ENCODE assay signal across 9 mouse cellular contexts in genomic region chr2:180228592-180228991, GRCm38 (mm10). TPM values are rescaled to one million over a fixed set of nuclear protein-coding genes. Genes with fewer than 3 reads are reported as not detected.
DNase-seq lines count a peak whose midpoint lies in the region; ATAC-seq and TF ChIP-seq lines count a peak whose summit lies in the region.
"Had no signal": no experiment of that assay in that cellular context is flagged by ENCODE, and none has a peak within 500 bp of the region (broad histone marks: within the 10 kb centered on the region; RNA-seq: fewer than 3 reads in every experiment).

No protein-coding gene starts in this region.

- DNase-seq in 3134 (ENCODE audit: extremely low read depth, insufficient read length, low spot score): peak; percentile 83
- DNase-seq in adrenal gland, adult 2 months: peak; percentile 93
- peak; percentile 50 for DNase-seq in heart, postnatal 0 days (ENCODE audit: low spot score)
- DNase-seq in layer of hippocampus, postnatal 36 days: no peak
- DNase-seq in left cerebral cortex, adult 2 months (ENCODE audit: extremely low spot score in 1 of 2, low spot score in 2 of 2): no peak
- DNase-seq in ovary, adult 18-20 months (ENCODE audit: low spot score): no peak

- WGBS in heart, postnatal 0 days: 21% methylated on average over 7 of the region's 7 CpGs
- WGBS in limb, embryonic 15.5 days: 34% methylated on average over 7 of the region's 7 CpGs

- H3K9me3 ChIP-seq in heart, postnatal 0 days (replicated peaks; ENCODE audit: control insufficient read depth, low read length): no peaks in the 10 kb centered on the region
- no peaks in the 10 kb centered on the region for H3K9me3 ChIP-seq in limb, embryonic 15.5 days
- H3K9me3 ChIP-seq: neural tube, embryonic 13.5 days had no signal

- H3K9ac ChIP-seq in heart, postnatal 0 days (replicated peaks; ENCODE audit: low read depth, low read length): no peak overlapping the region
- no peak overlapping the region for H3K9ac ChIP-seq in limb, embryonic 15.5 days
- H3K9ac ChIP-seq: neural tube, embryonic 13.5 days had no signal

- ATAC-seq in heart, postnatal 0 days (ENCODE audit: insufficient read depth, low read depth): no peak
- ATAC-seq in limb, embryonic 15.5 days (ENCODE audit: insufficient number of reproducible peaks, low FRiP score, low TSS enrichment, low read depth): no peak
- ATAC-seq in cerebellum, adult (ENCODE audit: insufficient number of reproducible peaks, low FRiP score, low TSS enrichment): no peak

- peaks cover 14% of the 10 kb centered on the region; the same call in 1 of the 2 replicates for H3K27me3 ChIP-seq in heart, postnatal 0 days (ENCODE audit: control insufficient read depth, insufficient read depth, low read length)
- peaks cover 23% of the 10 kb centered on the region for H3K27me3 ChIP-seq in limb, embryonic 15.5 days

- H3K27ac ChIP-seq in heart, postnatal 0 days (ENCODE audit: low read depth): peak overlapping the region; percentile 24
- peak overlapping the region; percentile 59; the same call in 1 of the 2 replicates for H3K27ac ChIP-seq in limb, embryonic 15.5 days
- H3K27ac ChIP-seq in left cerebral cortex, adult 2 months: no peak overlapping the region
- H3K27ac ChIP-seq: neural tube, embryonic 13.5 days had no signal

- H3K36me3 ChIP-seq in heart, postnatal 0 days (replicated peaks; ENCODE audit: control insufficient read depth, insufficient read depth, low read length): no peaks in the 10 kb centered on the region
- no peaks in the 10 kb centered on the region for H3K36me3 ChIP-seq in limb, embryonic 15.5 days
- H3K36me3 ChIP-seq: neural tube, embryonic 13.5 days had no signal

- H3K4me1 ChIP-seq in heart, postnatal 0 days (ENCODE audit: control insufficient read depth, insufficient read depth): peaks cover 46% of the 10 kb centered on the region
- peaks cover 46% of the 10 kb centered on the region for H3K4me1 ChIP-seq in limb, embryonic 15.5 days

- 0 out of 2 replicates have a peak, but pooled peaks have one; percentile 10 for TF ChIP-seq CTCF in heart, postnatal 0 days (IDR thresholded peaks at IDR 0.05; ENCODE audit: low read depth)
- TF ChIP-seq CTCF in left cerebral cortex, adult 2 months (IDR thresholded peaks at IDR 0.05): no peak

- no peak overlapping the region for H3K4me3 ChIP-seq in heart, postnatal 0 days (ENCODE audit: low read depth, low read length)
- H3K4me3 ChIP-seq in limb, embryonic 15.5 days: no peak overlapping the region
- H3K4me3 ChIP-seq in left cerebral cortex, adult 2 months: no peak overlapping the region
- H3K4me3 ChIP-seq: neural tube, embryonic 13.5 days had no signal

- no peak for TF ChIP-seq EP300 in heart, postnatal 0 days (IDR thresholded peaks at IDR 0.05; ENCODE audit: low read depth)

- intact Hi-C loops in left cerebral cortex, adult 2 months (cut with DNase I): no loop called here

- no peak overlapping the region for H3K4me2 ChIP-seq in heart, postnatal 0 days (ENCODE audit: low read depth, low read length)
- H3K4me2 ChIP-seq in limb, embryonic 15.5 days: 0 out of 2 replicates have a peak overlapping the region, but pooled peaks have one; percentile 17

RNA-seq across cellular contexts. Expression of gene Lama5, which starts 2.9 kb away (rescaled TPM):
- 10 to 100 TPM; 30.7 to 35.0 TPM for total RNA-seq in adrenal gland, adult 2 months (2021)
- polyA plus RNA-seq in adrenal gland, adult 2 months (2012; rRNA removed): 41.7 and 48.7 TPM in 2 replicates
- total RNA-seq in heart, postnatal 0 days (2014; rRNA removed; ENCODE audit: low replicate concordance): 69.6 and 95.7 TPM in 2 replicates
- polyA plus RNA-seq in heart, postnatal 0 days (2015; fragmentation: Nextera tagmentation; extraction: Ambion mirVana): 16.6 and 16.9 TPM in 2 replicates
- 24.5 and 25.9 TPM in 2 replicates for polyA plus RNA-seq in limb, embryonic 15.5 days (2015; fragmentation: Nextera tagmentation; extraction: Ambion mirVana)
- total RNA-seq in layer of hippocampus, postnatal 36 days (2021): 10 to 100 TPM in 1 of 2 experiments, 1 to 10 TPM in 1; 6.5 to 11.0 TPM
- 10 to 100 TPM in 1 of 2 experiments, 1 to 10 TPM in 1; 9.5 to 11.2 TPM for total RNA-seq in left cerebral cortex, adult 2 months (2021)

RNA-seq across cellular contexts. Expression of gene Rps21, which starts 28.6 kb away (rescaled TPM):
- 100 to 1,000 TPM; 380 to 873 TPM for total RNA-seq in adrenal gland, adult 2 months (2021)
- polyA plus RNA-seq in adrenal gland, adult 2 months (2012; rRNA removed): 1,054 and 1,398 TPM in 2 replicates
- 706 and 957 TPM in 2 replicates for total RNA-seq in heart, postnatal 0 days (2014; rRNA removed; ENCODE audit: low replicate concordance)
- 356 and 378 TPM in 2 replicates for polyA plus RNA-seq in heart, postnatal 0 days (2015; fragmentation: Nextera tagmentation; extraction: Ambion mirVana)
- 429 and 600 TPM in 2 replicates for polyA plus RNA-seq in limb, embryonic 15.5 days (2015; fragmentation: Nextera tagmentation; extraction: Ambion mirVana)
- 100 to 1,000 TPM; 665 to 743 TPM for total RNA-seq in layer of hippocampus, postnatal 36 days (2021)
- total RNA-seq in left cerebral cortex, adult 2 months (2021): 100 to 1,000 TPM; 682 to 702 TPM

RNA-seq across cellular contexts. Expression of gene Cables2, which starts 44.7 kb away (rescaled TPM):
- 10 to 100 TPM; 13.1 to 14.7 TPM for total RNA-seq in adrenal gland, adult 2 months (2021)
- polyA plus RNA-seq in adrenal gland, adult 2 months (2012; rRNA removed): 19.4 and 28.8 TPM in 2 replicates
- total RNA-seq in heart, postnatal 0 days (2014; rRNA removed; ENCODE audit: low replicate concordance): 14.6 and 15.3 TPM in 2 replicates
- polyA plus RNA-seq in heart, postnatal 0 days (2015; fragmentation: Nextera tagmentation; extraction: Ambion mirVana): 6.2 and 6.5 TPM in 2 replicates
- polyA plus RNA-seq in limb, embryonic 15.5 days (2015; fragmentation: Nextera tagmentation; extraction: Ambion mirVana): 9.3 and 12.5 TPM in 2 replicates
- total RNA-seq in layer of hippocampus, postnatal 36 days (2021): 10 to 100 TPM; 29.9 to 32.1 TPM
- total RNA-seq in left cerebral cortex, adult 2 months (2021): 10 to 100 TPM; 26.0 to 29.0 TPM

RNA-seq across cellular contexts. Expression of gene Adrm1, which starts 57.3 kb away (rescaled TPM):
- 100 to 1,000 TPM; 152 to 183 TPM for total RNA-seq in adrenal gland, adult 2 months (2021)
- 280 and 296 TPM in 2 replicates for polyA plus RNA-seq in adrenal gland, adult 2 months (2012; rRNA removed)
- total RNA-seq in heart, postnatal 0 days (2014; rRNA removed; ENCODE audit: low replicate concordance): 74.5 and 115 TPM in 2 replicates
- 130 and 156 TPM in 2 replicates for polyA plus RNA-seq in heart, postnatal 0 days (2015; fragmentation: Nextera tagmentation; extraction: Ambion mirVana)
- 165 and 185 TPM in 2 replicates for polyA plus RNA-seq in limb, embryonic 15.5 days (2015; fragmentation: Nextera tagmentation; extraction: Ambion mirVana)
- total RNA-seq in layer of hippocampus, postnatal 36 days (2021): 100 to 1,000 TPM in 1 of 2 experiments, 10 to 100 TPM in 1; 96.9 to 103 TPM
- 100 to 1,000 TPM in 1 of 2 experiments, 10 to 100 TPM in 1; 96.4 to 101 TPM for total RNA-seq in left cerebral cortex, adult 2 months (2021)

Comparison
In these comparisons a context has a peak if more than half of its experiments do, and no peak if none do; other contexts are left out.
1. DNase-seq: peak in 3134 (single experiment), adrenal gland, adult 2 months (single experiment) and heart, postnatal 0 days (single experiment); none in layer of hippocampus, postnatal 36 days (0 of 2), left cerebral cortex, adult 2 months (0 of 2) and ovary, adult 18-20 months (single experiment).